Mouse (Mus musculus): ENCODE measurements around the gene Rpain.

The Rpain gene

DNA sequence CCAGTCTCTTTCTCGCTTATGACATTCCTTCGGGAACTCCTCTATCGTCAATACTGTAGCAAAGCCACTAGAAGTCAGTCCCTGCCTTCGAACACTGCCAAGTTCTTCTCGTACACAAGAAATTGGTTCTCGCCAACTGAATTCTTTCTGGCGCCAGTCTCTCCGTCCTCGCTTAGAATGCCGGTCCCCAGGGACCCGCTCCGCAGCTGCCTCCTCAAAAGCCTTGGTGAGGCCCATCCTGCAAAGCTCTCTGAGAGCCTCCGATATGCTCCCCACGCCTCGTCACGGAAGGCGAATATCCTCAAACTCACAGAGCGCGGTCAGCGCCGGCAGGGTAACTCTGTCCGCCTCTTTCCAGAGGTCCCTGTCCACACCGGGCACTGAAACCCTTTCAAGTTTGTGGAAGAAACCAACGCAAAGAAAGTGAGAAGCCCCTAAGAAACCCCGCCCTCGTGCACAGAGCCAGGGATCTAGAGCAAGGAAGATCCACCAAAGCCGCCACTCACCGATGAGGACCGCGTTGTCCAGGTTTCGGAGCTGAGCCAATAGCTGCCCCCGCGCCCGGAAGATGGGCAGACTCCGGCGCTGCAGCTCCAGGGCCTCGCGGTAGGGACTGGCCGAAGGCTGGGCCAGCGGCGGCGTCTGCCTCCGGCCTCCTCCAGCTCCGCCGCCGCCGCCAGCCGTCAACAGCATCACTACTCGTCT lies 33.8 kb downstream of the Rpain start:
- DNase-seq, result no peak

DNA sequence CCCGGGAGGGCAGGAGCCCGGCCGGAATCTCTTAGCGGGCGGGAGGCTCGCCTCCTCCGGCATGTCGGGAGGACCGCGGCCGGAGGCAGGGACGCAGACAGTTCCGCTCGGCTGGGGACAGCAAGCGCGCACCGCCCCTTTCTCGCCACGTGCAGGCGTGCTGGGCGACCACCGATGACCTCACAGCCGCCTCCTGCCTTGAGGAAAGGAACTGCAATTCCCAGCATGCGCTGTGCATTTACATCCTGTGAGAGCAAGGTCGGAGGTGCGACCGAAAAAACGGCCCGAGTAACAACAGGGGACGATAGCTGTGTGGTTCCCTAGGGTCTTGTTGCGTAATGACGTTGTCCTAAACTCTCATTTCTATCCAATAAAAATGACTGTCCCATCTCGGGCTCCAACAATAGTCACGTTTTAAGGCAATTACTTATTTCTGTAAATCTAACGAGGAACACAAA lies 34.3 kb downstream of the Rpain start, which contains the start of gene Dhx33:
Dhx33 (minus strand) TSS at position 122 of the 458 bp plus-strand sequence.
- peak; percentile 95 for DNase-seq

DNA sequence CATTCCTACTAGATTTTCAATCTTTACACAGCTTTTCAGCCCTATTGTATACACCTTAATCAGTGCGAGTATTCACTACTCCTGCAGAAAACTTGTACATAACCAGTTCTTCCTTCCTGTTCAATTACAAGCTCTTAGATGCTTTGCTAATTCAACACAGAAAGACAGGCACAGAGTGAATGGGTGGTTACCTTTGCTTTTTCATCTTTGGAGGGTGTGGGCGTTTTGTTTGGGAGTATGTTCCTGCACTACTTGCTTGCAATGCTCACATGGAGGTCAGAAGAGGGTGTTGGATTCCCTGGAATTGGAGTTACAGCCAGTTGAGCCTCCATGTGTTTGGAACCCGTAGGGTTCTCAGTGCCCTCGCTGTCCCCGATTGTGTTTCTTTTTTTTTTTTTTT lies 35.0 kb downstream of the Rpain start:
- no peak for DNase-seq

DNA sequence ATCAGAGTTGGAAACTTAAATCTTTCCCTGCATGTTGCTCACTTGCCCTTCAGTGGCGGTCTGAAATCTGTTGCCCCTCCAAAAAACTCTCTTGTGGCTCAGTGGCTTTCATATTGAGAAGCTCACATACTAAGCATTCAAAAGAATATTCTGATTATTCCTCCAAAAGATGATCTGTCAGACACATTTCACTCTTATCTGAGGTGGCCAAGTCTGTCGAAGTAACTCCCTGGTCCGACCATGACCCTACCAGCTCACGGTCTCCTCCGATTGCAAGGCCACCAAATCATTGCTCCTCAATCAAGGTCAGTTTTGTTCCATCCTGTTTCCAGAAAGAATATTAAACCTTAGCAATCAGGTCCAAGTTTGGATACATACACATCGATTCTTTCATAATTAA lies 37.0 kb downstream of the Rpain start:
- no peak for DNase-seq

DNA sequence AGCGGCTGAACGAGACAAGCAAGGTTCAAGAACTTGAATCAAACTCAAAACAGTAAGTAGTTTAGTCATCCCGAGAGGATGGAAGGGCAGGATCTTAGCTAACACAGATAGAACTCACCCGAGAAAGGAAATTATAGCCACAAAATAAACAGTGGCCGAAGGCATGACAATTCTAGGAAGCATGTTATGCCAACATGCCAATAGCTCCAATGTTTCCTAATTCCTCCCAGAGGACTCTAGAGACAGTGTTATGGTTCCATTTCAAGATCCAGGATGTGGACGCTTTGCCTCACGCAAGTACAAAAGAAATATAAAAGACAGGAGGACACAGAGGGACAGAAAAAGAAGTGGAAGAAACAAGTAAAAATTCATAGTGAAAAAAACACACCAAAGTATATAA lies 37.8 kb downstream of the Rpain start:
- no peak for DNase-seq

DNA sequence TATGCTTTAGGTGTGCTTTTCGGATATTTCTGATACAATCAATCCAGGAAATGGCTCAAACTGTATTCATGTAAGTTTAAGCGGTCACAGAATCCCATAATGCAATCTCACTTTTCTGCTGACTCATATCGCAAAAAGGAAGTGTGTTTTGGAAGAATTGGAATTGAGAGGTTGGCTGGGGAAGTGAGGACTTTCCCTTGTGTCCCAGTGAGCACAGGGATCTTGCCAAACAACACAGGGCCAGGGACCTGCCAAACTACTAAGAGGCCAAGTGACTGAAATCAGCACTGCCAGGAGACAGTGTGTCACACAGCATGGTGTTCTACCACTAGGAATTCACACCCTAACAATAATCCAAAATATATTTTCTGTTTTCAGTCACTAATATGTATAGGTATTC lies 38.3 kb downstream of the Rpain start:
- no peak for DNase-seq

DNA sequence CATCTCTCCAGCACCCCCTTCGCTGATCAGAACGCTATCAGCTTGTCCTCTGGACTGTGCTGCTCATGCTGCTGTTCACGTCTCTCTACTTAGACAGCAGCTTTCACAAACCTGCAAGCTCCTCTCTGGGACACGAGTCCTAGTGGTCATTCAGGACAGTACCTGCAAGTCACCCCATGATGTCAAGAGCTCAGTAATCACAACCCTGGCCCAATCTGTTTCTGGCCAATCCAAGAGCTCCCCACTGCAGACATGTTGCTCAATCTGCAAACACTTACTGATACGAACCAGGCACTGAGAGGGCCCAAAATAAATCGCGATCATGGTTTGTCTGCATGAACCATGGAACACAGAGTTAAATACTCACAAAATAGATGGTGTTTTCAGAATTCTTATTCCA lies 42.7 kb downstream of the Rpain start:
- DNase-seq, result no peak

DNA sequence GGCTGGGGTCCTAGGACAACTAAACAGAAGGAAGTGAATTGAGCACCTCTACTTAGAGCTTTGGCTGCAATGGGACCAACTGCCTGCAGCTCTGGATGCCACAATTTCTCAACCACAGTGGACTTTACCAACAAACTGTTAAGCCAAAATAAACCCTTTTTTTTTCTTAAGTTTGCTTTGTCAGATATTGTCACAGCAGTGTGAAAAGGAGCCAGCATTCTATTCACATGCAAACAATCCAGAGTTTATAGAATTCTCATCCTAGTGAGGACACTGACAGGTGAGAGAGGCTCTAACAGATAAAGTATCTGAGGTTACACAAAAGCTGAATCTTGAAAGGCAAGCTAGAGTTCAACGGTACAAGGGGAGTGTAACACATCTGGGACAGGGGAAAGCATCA lies 47.0 kb downstream of the Rpain start:
- DNase-seq, result no peak

DNA sequence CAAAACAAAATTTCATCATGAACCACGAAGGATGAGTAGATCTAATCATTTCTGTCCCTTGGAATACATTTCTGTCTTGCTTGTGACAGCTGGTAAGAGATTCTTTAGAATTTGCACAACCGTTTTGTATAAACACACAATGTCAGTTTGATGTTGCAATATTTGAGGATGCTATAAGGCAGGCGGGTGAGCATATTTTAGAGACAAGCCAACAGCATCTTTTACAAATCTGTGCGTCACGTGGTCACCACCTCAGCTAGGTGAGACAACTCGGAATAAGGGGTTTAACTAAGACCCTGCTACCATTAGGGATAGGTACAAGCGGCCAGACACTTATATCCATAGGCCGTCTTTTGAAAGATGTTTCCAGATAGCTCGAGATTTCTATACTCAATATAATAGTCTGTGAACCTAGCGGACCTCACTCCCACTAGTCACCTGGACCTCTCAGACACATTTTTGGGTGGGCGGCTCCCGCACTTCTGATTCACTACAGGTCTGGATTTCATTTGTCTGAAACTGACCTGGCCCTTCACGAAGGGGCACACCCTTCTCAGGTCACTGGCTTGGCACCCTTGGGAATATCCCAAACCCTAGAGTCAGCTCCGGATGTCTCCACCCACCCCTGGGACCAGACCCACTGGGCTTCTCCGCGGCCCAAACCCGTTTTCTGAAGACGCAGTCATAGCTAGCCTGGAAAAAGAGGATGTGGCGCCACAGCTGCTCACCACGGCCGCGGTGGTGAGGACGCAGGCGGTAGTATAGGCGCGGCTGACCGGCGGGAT lies 48.6 kb downstream of the Rpain start:
- DNase-seq, result no peak

DNA sequence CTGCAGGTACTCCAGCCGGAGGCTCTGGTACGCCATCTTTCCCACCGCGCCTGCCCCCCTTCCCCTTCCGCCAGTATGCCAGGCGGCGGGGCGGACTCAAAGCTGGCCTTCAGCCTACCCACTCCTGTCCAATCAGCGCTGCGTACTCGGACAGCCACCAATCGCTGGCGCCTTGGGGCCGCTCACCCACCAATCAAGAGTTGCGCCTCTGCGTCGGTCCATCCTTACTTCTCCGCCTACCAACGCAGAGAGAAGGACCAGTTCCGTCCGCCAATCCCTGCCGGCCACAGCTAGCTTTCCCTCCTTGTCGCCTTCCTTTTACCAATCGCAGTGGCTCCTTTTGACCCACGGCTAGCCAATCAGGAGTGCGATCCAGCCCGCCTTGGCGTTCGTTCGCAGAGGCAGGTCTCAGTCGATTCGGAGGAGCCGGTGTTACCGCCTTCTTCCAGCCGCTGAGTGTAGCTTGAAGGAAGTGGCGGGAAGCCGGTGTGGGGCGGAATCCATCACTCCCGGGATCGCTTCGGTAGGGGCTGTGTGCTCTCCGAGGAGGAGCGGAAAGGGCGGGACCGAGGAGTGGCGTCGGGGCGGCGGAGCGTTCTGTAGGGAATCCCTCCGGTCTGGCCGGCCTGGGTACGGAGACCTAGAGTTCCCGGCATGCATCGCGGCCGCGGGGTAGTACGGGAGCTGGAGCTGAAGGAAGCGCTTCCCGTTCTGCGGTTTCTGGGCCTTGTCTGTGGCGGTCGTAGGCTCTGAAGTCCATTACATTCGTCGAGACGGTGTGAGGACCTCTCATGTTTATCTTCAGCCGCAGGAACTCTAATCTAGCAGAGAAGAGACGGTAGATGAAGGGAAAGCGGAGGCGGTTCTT lies 49.4 kb downstream of the Rpain start, which contains the start of the genes Mis12 and Derl2:
Mis12 (plus strand) TSS at position 411 of the 868 bp plus-strand sequence.
Derl2 (minus strand) TSS at position 641 of the 868 bp plus-strand sequence.
- peak; percentile 97 for DNase-seq
